Mouse (Mus musculus): ENCODE data around the gene Trub1.

Trub1 gene

GRCm38 (mm10) chr19:57489527-57489926, 36.8 kb downstream of the Trub1 start:
- in situ Hi-C loops (cut with MboI, MseI): loop anchor here (5.0 kb wide), 2 partner anchors 98 to 153 kb away; no protein-coding TSS in a partner anchor

- in situ Hi-C loops (cut with MboI, MseI): no loop called here
Measured at GRCm38 (mm10) chr19:57491030-57491429, 38.3 kb downstream of the Trub1 start.

GRCm38 (mm10) chr19:57494020-57494419, 41.3 kb downstream of the Trub1 start:
- in situ Hi-C loops (cut with MboI, MseI): no loop called here

- in situ Hi-C loops (cut with MboI, MseI): no loop called here
Measured at GRCm38 (mm10) chr19:57498110-57498743, 45.5 kb downstream of the Trub1 start.

GRCm38 (mm10) chr19:57498884-57499410, 46.2 kb downstream of the Trub1 start:
- in situ Hi-C loops (cut with MboI, MseI): no loop called here

- in situ Hi-C loops (cut with MboI, MseI): no loop called here
Measured at GRCm38 (mm10) chr19:57500254-57500653, 47.5 kb downstream of the Trub1 start.

GRCm38 (mm10) chr19:57503144-57503543, 50.4 kb downstream of the Trub1 start:
- in situ Hi-C loops (cut with MboI, MseI): no loop called here

GRCm38 (mm10) chr19:57505048-57505932, 52.6 kb downstream of the Trub1 start:
- in situ Hi-C loops (cut with MboI, MseI): no loop called here

GRCm38 (mm10) chr19:57506591-57506990, 53.9 kb downstream of the Trub1 start:
- in situ Hi-C loops (cut with MboI, MseI): no loop called here

- in situ Hi-C loops (cut with MboI, MseI): no loop called here
Measured at GRCm38 (mm10) chr19:57508261-57508788, 55.6 kb downstream of the Trub1 start.

GRCm38 (mm10) chr19:57509758-57510319, 57.1 kb downstream of the Trub1 start:
- in situ Hi-C loops (cut with MboI, MseI): no loop called here

- in situ Hi-C loops (cut with MboI, MseI): no loop called here
Measured at GRCm38 (mm10) chr19:57510836-57511235, 58.1 kb downstream of the Trub1 start.

- in situ Hi-C loops (cut with MboI, MseI): no loop called here
Measured at GRCm38 (mm10) chr19:57513123-57513522, 60.4 kb downstream of the Trub1 start.

GRCm38 (mm10) chr19:57521721-57522120, 69.0 kb downstream of the Trub1 start:
- in situ Hi-C loops (cut with MboI, MseI): no loop called here

- in situ Hi-C loops (cut with MboI, MseI): no loop called here
Measured at GRCm38 (mm10) chr19:57523363-57523762, 70.7 kb downstream of the Trub1 start.

- in situ Hi-C loops (cut with MboI, MseI): no loop called here
Measured at GRCm38 (mm10) chr19:57525693-57526092, 73.0 kb downstream of the Trub1 start.

- in situ Hi-C loops (cut with MboI, MseI): no loop called here
Measured at GRCm38 (mm10) chr19:57530212-57530611, 77.5 kb downstream of the Trub1 start.

GRCm38 (mm10) chr19:57534262-57534661, 81.5 kb downstream of the Trub1 start:
- in situ Hi-C loops (cut with MboI, MseI): no loop called here

GRCm38 (mm10) chr19:57536512-57536911, 83.8 kb downstream of the Trub1 start:
- in situ Hi-C loops (cut with MboI, MseI): no loop called here

- in situ Hi-C loops (cut with MboI, MseI): no loop called here
Measured at GRCm38 (mm10) chr19:57537510-57538182, 84.9 kb downstream of the Trub1 start.

- in situ Hi-C loops (cut with MboI, MseI): no loop called here
Measured at GRCm38 (mm10) chr19:57540118-57540517, 87.4 kb downstream of the Trub1 start.

All from T-helper 17 cell (primary cell).